ENCODE assay signal across 8 mouse cellular contexts in the genomic region with DNA sequence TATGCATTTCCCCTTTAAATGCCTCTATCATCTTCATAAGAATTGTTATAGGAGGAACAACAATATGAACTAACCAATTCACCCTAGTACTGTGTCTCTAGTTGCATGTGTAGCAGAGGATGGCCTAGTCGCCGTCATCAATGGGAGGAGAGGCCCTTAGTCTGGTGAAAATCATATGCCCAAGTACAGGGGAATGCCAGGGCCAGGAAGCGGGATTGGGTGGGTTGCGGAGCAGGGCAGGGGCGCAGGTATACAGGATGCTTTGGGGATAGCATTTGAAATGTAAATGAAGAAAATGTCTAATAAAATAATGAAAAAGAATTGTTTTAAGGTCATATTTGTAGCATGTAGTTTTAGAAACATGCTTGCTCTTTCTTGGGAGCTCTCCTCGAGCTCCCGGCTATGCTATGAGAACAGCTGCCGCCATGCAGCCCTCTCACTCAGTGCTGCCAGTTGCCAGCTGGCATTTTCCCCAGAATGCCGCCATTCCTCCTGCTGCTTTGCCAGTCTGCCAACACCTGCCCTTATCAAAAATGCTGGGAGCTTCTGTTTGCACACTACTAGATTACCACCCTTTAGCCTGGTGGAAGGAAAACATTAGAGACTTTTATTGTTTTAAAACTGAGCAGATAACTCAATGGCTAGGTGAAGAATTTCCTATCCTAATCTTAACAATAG.
A peak's percentile ranks its signal among the peaks of the same experiment; 100 is the strongest.
DNase-seq lines count a peak whose midpoint lies in the region; ATAC-seq and TF ChIP-seq lines count a peak whose summit lies in the region.

No protein-coding gene starts in this region.

- no peaks in the 10 kb centered on the region for H3K9me3 ChIP-seq in hindbrain, embryonic 14.5 days (ENCODE audit: control insufficient read depth, low read length)
- H3K9me3 ChIP-seq in hindbrain, embryonic 12.5 days (replicated peaks): no peaks in the 10 kb centered on the region
- H3K9me3 ChIP-seq in hindbrain, embryonic 16.5 days (ENCODE audit: control insufficient read depth, low read length): no peaks in the 10 kb centered on the region
- H3K9me3 ChIP-seq in intestine, embryonic 16.5 days (ENCODE audit: control insufficient read depth, low read length): no peaks in the 10 kb centered on the region

- H3K36me3 ChIP-seq in hindbrain, embryonic 14.5 days (replicated peaks; ENCODE audit: control insufficient read depth, insufficient read depth): no peaks in the 10 kb centered on the region
- H3K36me3 ChIP-seq in hindbrain, embryonic 12.5 days: no peaks in the 10 kb centered on the region
- no peaks in the 10 kb centered on the region for H3K36me3 ChIP-seq in hindbrain, embryonic 16.5 days (ENCODE audit: control insufficient read depth, insufficient read depth, low read length)
- H3K36me3 ChIP-seq in myocyte (ENCODE audit: control insufficient read depth, insufficient read depth): no peaks in the 10 kb centered on the region
- no peaks in the 10 kb centered on the region for H3K36me3 ChIP-seq in intestine, embryonic 16.5 days (ENCODE audit: control insufficient read depth, insufficient read depth, low read length)

- peak; percentile 79; the same call in 1 of the 2 replicates for ATAC-seq in hindbrain, embryonic 14.5 days (ENCODE audit: low FRiP score)
- no peak for ATAC-seq in hindbrain, embryonic 12.5 days (ENCODE audit: low FRiP score)
- peak; percentile 89; the same call in 1 of the 2 replicates for ATAC-seq in hindbrain, embryonic 16.5 days
- no peak for ATAC-seq in intestine, embryonic 16.5 days

- H3K4me3 ChIP-seq in hindbrain, embryonic 14.5 days (replicated peaks; ENCODE audit: low read length): no peak overlapping the region
- no peak overlapping the region for H3K4me3 ChIP-seq in hindbrain, embryonic 12.5 days
- no peak overlapping the region for H3K4me3 ChIP-seq in hindbrain, embryonic 16.5 days (ENCODE audit: low read length)
- H3K4me3 ChIP-seq in myocyte: no peak overlapping the region
- no peak overlapping the region for H3K4me3 ChIP-seq in intestine, embryonic 16.5 days (ENCODE audit: low read length)

- DNase-seq in hindbrain, embryonic 14.5 days (ENCODE audit: low spot score): peak; percentile 50
- DNase-seq in cerebellum, adult 9-10 months: peak; percentile 70
- no peak for DNase-seq in urinary bladder, postnatal 36 days (ENCODE audit: low spot score in 2 of 2)
- DNase-seq in gastrocnemius, postnatal 36 days: no peak

- intact Hi-C loops in gastrocnemius, postnatal 36 days (cut with DNase I): no loop called here

- H3K4me1 ChIP-seq in hindbrain, embryonic 14.5 days (replicated peaks; ENCODE audit: control insufficient read depth, insufficient read depth, low read length): no peaks in the 10 kb centered on the region
- no peaks in the 10 kb centered on the region for H3K4me1 ChIP-seq in hindbrain, embryonic 12.5 days
- H3K4me1 ChIP-seq in hindbrain, embryonic 16.5 days (ENCODE audit: control insufficient read depth, insufficient read depth, low read depth, low read length): no peaks in the 10 kb centered on the region
- no peaks in the 10 kb centered on the region for H3K4me1 ChIP-seq in intestine, embryonic 16.5 days (ENCODE audit: control insufficient read depth, insufficient read depth, low read length)

- no peaks in the 10 kb centered on the region for H3K27me3 ChIP-seq in hindbrain, embryonic 14.5 days (ENCODE audit: control insufficient read depth, insufficient read depth, low read length)
- no peaks in the 10 kb centered on the region for H3K27me3 ChIP-seq in hindbrain, embryonic 12.5 days
- no peaks in the 10 kb centered on the region for H3K27me3 ChIP-seq in hindbrain, embryonic 16.5 days (replicated peaks; ENCODE audit: control insufficient read depth, insufficient read depth, low read length)
- no peaks in the 10 kb centered on the region for H3K27me3 ChIP-seq in myocyte (ENCODE audit: control insufficient read depth, insufficient read depth, insufficient read length)
- H3K27me3 ChIP-seq in intestine, embryonic 16.5 days (replicated peaks; ENCODE audit: control insufficient read depth, insufficient read depth, low read length): no peaks in the 10 kb centered on the region

- H3ac ChIP-seq in myocyte (ENCODE audit: control insufficient read depth, insufficient read length): no peak overlapping the region

- TF ChIP-seq POLR2A in myocyte (IDR thresholded peaks at IDR 0.05; ENCODE audit: insufficient read length, low read depth): no peak

- H3K4me2 ChIP-seq in hindbrain, embryonic 14.5 days (replicated peaks): no peak overlapping the region
- H3K4me2 ChIP-seq in hindbrain, embryonic 12.5 days (replicated peaks): no peak overlapping the region
- H3K4me2 ChIP-seq in hindbrain, embryonic 16.5 days (ENCODE audit: low read length): no peak overlapping the region
- no peak overlapping the region for H3K4me2 ChIP-seq in myocyte (ENCODE audit: low read depth)
- no peak overlapping the region for H3K4me2 ChIP-seq in intestine, embryonic 16.5 days (ENCODE audit: low read depth, low read length)

- H3K9ac ChIP-seq in hindbrain, embryonic 14.5 days: no peak overlapping the region
- no peak overlapping the region for H3K9ac ChIP-seq in hindbrain, embryonic 12.5 days
- no peak overlapping the region for H3K9ac ChIP-seq in hindbrain, embryonic 16.5 days (ENCODE audit: low read depth, low read length)
- no peak overlapping the region for H3K9ac ChIP-seq in intestine, embryonic 16.5 days (ENCODE audit: low read depth, low read length)

- H3K79me2 ChIP-seq in myocyte (ENCODE audit: control insufficient read depth, insufficient read depth): no peaks in the 10 kb centered on the region

- 88% methylated on average over 9 of the region's 9 CpGs for WGBS in hindbrain, embryonic 14.5 days
- 92% methylated on average over 9 of the region's 9 CpGs for WGBS in hindbrain, embryonic 12.5 days
- 82% methylated on average over 9 of the region's 9 CpGs for WGBS in hindbrain, embryonic 16.5 days
- WGBS in intestine, embryonic 16.5 days: 88% methylated on average over 9 of the region's 9 CpGs

- peak overlapping the region; percentile 66 for H3K27ac ChIP-seq in hindbrain, embryonic 14.5 days
- H3K27ac ChIP-seq in hindbrain, embryonic 12.5 days: no peak overlapping the region
- H3K27ac ChIP-seq in hindbrain, embryonic 16.5 days (ENCODE audit: low read depth, low read length): no peak overlapping the region
- H3K27ac ChIP-seq in intestine, embryonic 16.5 days (ENCODE audit: low read length): no peak overlapping the region

TF ChIP-seq in myocyte, 11 proteins besides CTCF, POLR2A, EP300 and RAD21:
- TF ChIP-seq CEBPB (IDR thresholded peaks at IDR 0.05; ENCODE audit: insufficient read depth, poor library complexity, severe bottlenecking) (no peak), MYOD1 (IDR thresholded peaks at IDR 0.05; ENCODE audit: control insufficient read depth in 1 of 3, insufficient read length in 2 of 3, low read depth in 2 of 3) (peak in 2 of 3 experiments; percentile 20 to 67), REST (IDR thresholded peaks at IDR 0.05; ENCODE audit: insufficient read depth, insufficient read length) (no peak), MYOG (IDR thresholded peaks at IDR 0.05; ENCODE audit: control insufficient read depth in 1 of 3, insufficient read depth in 1 of 3, insufficient read length in 2 of 3, low read depth in 2 of 3) (peak in 2 of 3 experiments; percentile 61 to 86)

Comparison
In these comparisons a context has a peak if more than half of its experiments do, and no peak if none do; other contexts are left out.
1. ATAC-seq: peak in hindbrain, embryonic 14.5 days (single experiment) and hindbrain, embryonic 16.5 days (single experiment); none in hindbrain, embryonic 12.5 days (single experiment) and intestine, embryonic 16.5 days (single experiment).
2. DNase-seq: peak in hindbrain, embryonic 14.5 days (single experiment) and cerebellum, adult 9-10 months (single experiment); none in urinary bladder, postnatal 36 days (0 of 2) and gastrocnemius, postnatal 36 days (0 of 2).